Mouse (Mus musculus) liver, embryonic 14.5 days (tissue): ENCODE data around the gene Cux1.

ENCODE experiments used
- CTCF ChIP-seq: IDR thresholded peaks from 2 replicates; pipeline ENCODE4 v1.5.1; 2016; ENCODE audit warnings: antibody characterized with exemption, low read depth, control low read depth
- EP300 ChIP-seq: IDR thresholded peaks from 2 replicates; pipeline ENCODE4 v1.6.1; 2016; ENCODE audit warnings: antibody characterized with exemption, low read depth

DNA sequence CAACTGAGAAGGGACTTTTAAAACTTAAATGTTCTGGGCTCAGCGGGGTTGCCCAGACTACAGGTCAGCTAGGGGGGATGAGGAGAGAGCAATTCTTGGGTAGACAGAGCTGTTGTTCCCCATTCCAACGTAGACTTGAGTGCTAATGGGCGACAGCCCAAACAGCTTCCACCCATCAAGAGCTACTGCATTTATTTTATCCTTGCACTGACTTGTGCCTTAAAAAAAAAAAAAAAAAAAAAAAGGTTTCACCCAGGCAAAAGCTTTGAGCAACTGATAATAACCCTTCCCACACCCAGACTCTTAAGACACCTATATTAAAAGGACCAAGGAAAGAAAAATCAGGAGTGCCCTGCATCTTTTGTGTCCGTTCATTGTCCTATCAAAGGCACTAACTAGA lies 4.2 kb downstream of the Cux1 start:
- TF ChIP-seq CTCF (no peak), EP300 (no peak)
